Mouse (Mus musculus): Measurements from ENCODE around the gene Ebf1. TPM values are rescaled to one million over a fixed set of nuclear protein-coding genes. Genes with fewer than 3 reads are reported as not detected.

The Ebf1 gene
- polyA plus RNA-seq, 1 experiment from 2014 or later = 113 TPM

DNA sequence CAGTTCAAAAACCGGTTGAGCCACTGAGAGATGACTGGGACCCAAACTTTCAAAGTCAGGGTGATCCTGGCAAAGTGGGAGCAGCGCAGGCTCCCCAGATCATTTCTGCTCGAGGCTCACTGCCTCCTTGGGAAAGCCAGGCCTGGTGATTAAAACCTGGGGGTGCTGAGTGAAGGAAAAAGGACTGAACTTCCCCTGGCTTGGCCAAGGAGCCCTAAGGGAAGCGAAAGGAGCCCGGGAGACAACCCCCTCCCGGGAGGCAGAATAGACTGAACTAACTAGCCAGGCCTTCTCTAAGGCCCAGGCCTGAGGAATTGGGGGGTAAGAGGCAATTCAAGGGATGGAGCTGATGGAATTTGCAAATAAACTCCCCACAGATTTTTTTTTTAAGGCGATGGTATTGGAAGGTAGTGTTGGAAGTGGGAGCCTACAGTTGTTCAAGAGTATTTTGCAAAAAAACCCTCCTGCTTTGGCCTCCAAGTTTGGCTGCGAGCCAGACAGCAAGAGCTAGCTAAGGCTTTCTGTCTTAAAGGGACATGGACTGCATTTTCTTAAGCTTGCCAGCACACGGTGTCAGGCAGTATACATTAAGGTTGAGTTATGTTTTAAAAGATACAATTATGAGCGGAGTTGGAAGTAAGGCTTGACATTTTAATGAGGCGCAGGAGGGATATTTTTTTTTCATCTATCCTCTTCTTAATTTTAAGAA, 5.1 kb downstream of the Ebf1 start:
- no peak overlapping the region for H3K27ac ChIP-seq (ENCODE audit: low read depth, low read length)
- H3K4me2 ChIP-seq (ENCODE audit: low read depth) = peak overlapping the region; percentile 85
- H3K4me1 ChIP-seq (ENCODE audit: control insufficient read depth, insufficient read depth, low read length) = peaks cover 15% of the 10 kb centered on the region; the same call in 1 of the 2 replicates
- no peak for ATAC-seq (ENCODE audit: insufficient read depth, low FRiP score, low TSS enrichment)
- peak overlapping the region; percentile 61; the same call in 1 of the 2 replicates for H3K4me3 ChIP-seq (ENCODE audit: low read depth, low read length)
- peak; percentile 66 for DNase-seq (ENCODE audit: low spot score)
- no peaks in the 10 kb centered on the region for H3K36me3 ChIP-seq (ENCODE audit: control insufficient read depth, insufficient read depth, low read length)
- no peak overlapping the region for H3K9ac ChIP-seq (ENCODE audit: low read length)
- H3K27me3 ChIP-seq (ENCODE audit: control insufficient read depth, insufficient read depth, low read length) = peaks cover 13% of the 10 kb centered on the region
- WGBS = 20% methylated on average over 11 of the region's 11 CpGs
- no peaks in the 10 kb centered on the region for H3K9me3 ChIP-seq (ENCODE audit: control insufficient read depth, low read length)

DNA sequence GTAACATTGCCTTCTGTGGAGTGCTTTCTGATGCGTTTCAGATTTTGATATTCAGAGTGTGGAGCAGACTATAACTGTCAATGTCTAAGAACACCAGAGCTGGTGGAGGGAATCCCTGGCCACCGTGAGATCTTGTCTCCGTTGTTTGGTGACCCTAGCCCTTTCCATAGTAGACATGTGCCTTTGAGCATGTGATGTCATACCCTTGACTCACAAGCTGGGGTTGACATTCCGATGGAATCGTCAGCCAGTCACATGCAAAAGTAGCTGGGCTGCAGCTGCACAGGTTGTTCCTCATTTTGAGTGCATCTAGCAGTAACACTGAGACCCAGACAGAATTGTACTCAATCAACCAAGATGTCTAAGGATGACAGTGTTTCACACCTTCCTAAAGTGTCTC, 7.4 kb downstream of the Ebf1 start:
- Histone ChIP-seq H3K27ac (ENCODE audit: low read depth, low read length) (no peak overlapping the region), H3K36me3 (ENCODE audit: control insufficient read depth, insufficient read depth, low read length) (no peaks in the 10 kb centered on the region; the same call in 1 of the 2 replicates), H3K4me3 (ENCODE audit: low read depth, low read length) (no peak overlapping the region), H3K4me1 (ENCODE audit: control insufficient read depth, insufficient read depth, low read length) (peaks cover 26% of the 10 kb centered on the region), H3K9ac (ENCODE audit: low read length) (no peak overlapping the region), H3K27me3 (ENCODE audit: control insufficient read depth, insufficient read depth, low read length) (peaks cover 10% of the 10 kb centered on the region), H3K9me3 (ENCODE audit: control insufficient read depth, low read length) (no peaks in the 10 kb centered on the region), H3K4me2 (ENCODE audit: low read depth) (no peak overlapping the region)
- ATAC-seq (ENCODE audit: insufficient read depth, low FRiP score, low TSS enrichment) = no peak
- DNase-seq (ENCODE audit: low spot score) = no peak
- 63% methylated on average over 5 of the region's 5 CpGs for WGBS

DNA sequence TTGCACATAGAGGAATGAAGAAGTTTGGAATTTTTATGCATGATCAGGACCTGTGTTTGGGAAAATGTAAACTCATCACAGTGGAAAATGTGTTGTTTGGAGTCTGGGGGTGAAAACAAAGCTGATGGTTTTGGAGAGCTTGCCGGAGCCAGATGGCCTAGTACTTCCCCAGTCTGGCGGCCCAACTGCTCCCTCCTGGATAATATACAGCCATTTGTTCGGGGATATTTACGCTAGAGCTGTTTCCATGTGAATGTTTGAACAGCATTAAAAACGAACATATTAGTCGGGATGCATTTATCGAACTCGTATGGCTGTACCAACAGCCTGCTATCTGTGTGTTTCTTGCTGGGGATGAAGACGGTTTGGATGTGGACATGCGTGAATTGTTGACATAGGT, 8.9 kb downstream of the Ebf1 start:
- DNase-seq (ENCODE audit: low spot score) = no peak
- no peak for ATAC-seq (ENCODE audit: insufficient read depth, low FRiP score, low TSS enrichment)
- 48% methylated on average over 10 of the region's 10 CpGs for WGBS
- H3K36me3 ChIP-seq (ENCODE audit: control insufficient read depth, insufficient read depth, low read length) = no peaks in the 10 kb centered on the region; the same call in 1 of the 2 replicates
- peaks cover 21% of the 10 kb centered on the region for H3K4me1 ChIP-seq (ENCODE audit: control insufficient read depth, insufficient read depth, low read length)
- H3K4me3 ChIP-seq (ENCODE audit: low read depth, low read length) = no peak overlapping the region
- no peak overlapping the region for H3K9ac ChIP-seq (ENCODE audit: low read length)
- H3K27ac ChIP-seq (ENCODE audit: low read depth, low read length) = peak overlapping the region; percentile 2; the same call in 1 of the 2 replicates
- H3K4me2 ChIP-seq (ENCODE audit: low read depth) = peak overlapping the region; percentile 11
- H3K9me3 ChIP-seq (ENCODE audit: control insufficient read depth, low read length) = no peaks in the 10 kb centered on the region
- peaks cover 7% of the 10 kb centered on the region for H3K27me3 ChIP-seq (ENCODE audit: control insufficient read depth, insufficient read depth, low read length)

DNA sequence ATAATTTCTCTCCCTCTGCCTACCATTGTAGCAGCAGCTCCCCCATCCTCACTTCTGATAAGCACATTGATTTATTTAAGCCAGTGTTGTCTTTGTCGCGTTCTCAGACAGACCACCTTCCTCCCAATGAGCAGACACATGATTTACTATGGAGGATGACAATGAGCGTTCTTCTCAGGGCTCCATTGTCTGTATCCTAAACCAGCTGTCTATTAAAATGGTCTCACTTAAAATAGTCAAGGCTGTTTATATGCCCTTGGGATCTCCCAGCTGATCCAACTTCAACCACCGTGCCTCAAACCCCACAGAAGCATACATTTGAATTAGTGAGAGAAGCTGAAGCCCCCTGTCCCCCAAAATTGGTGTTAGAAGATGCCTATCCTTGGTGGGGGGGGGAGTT, 11.3 kb downstream of the Ebf1 start:
- DNase-seq (ENCODE audit: low spot score) = no peak
- no peaks in the 10 kb centered on the region for H3K27me3 ChIP-seq (ENCODE audit: control insufficient read depth, insufficient read depth, low read length)
- peak; percentile 68; the same call in 1 of the 2 replicates for ATAC-seq (ENCODE audit: insufficient read depth, low FRiP score, low TSS enrichment)
- 28% methylated on average over 4 of the region's 4 CpGs for WGBS
- H3K36me3 ChIP-seq (ENCODE audit: control insufficient read depth, insufficient read depth, low read length) = no peaks in the 10 kb centered on the region; the same call in 1 of the 2 replicates
- H3K4me1 ChIP-seq (ENCODE audit: control insufficient read depth, insufficient read depth, low read length) = peaks cover 20% of the 10 kb centered on the region
- H3K4me3 ChIP-seq (ENCODE audit: low read depth, low read length) = no peak overlapping the region
- no peak overlapping the region for H3K9ac ChIP-seq (ENCODE audit: low read length)
- no peaks in the 10 kb centered on the region for H3K9me3 ChIP-seq (ENCODE audit: control insufficient read depth, low read length)
- H3K27ac ChIP-seq (ENCODE audit: low read depth, low read length) = no peak overlapping the region
- no peak overlapping the region for H3K4me2 ChIP-seq (ENCODE audit: low read depth)

DNA sequence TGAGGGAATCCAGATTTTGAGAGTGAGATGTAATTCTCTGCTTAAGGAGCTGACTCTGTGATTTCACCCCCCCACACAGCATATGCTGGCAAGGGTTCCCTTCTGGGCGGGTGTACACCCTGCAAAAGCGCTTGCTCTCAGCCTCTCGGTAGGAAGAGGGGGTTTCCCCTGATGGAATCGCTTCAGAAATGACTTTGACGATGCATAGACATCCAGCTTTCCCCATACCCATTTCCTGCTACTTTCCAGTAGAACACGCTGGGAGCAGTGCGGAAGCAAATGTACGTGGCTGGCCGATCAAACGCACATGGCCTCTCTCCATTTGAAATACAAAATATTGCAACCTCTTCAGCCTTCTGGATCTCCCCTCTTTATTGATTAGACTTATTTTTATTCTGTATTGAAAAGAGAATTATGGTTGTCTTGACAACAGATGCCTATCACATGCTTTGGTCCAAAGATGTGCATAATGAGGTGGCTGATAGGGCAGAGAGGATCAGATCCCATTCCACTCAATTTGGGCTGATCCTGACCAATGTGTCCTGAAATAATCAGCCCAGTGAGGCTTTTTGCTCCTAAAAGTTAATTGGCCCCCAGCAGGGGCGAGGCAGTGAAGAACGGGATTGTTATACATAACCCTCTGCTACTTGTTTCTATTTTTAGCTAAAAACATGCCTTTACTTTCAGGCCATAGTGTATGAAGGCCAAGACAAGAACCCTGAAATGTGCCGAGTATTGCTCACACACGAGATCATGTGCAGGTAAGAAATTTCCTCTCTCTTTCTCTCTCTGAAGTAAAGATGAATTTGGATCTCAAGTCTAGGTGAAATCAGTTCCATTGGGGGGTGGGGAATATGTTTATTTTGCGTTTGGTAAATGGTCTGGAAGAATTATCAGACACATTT, 15.2 kb downstream of the Ebf1 start:
- no peak overlapping the region for H3K4me3 ChIP-seq (ENCODE audit: low read depth, low read length)
- H3K27me3 ChIP-seq (ENCODE audit: control insufficient read depth, insufficient read depth, low read length) = no peaks in the 10 kb centered on the region
- no peak overlapping the region for H3K9ac ChIP-seq (ENCODE audit: low read length)
- peaks cover 15% of the 10 kb centered on the region for H3K4me1 ChIP-seq (ENCODE audit: control insufficient read depth, insufficient read depth, low read length)
- 84% methylated on average over 15 of the region's 15 CpGs for whole genome bisulfite sequencing
- ATAC-seq (ENCODE audit: insufficient read depth, low FRiP score, low TSS enrichment) (no peak), DNase-seq (ENCODE audit: low spot score) (no peak)
- no peak overlapping the region for H3K27ac ChIP-seq (ENCODE audit: low read depth, low read length)
- no peaks in the 10 kb centered on the region; the same call in 1 of the 2 replicates for H3K36me3 ChIP-seq (ENCODE audit: control insufficient read depth, insufficient read depth, low read length)
- no peak overlapping the region for H3K4me2 ChIP-seq (ENCODE audit: low read depth)
- no peaks in the 10 kb centered on the region for H3K9me3 ChIP-seq (ENCODE audit: control insufficient read depth, low read length)

DNA sequence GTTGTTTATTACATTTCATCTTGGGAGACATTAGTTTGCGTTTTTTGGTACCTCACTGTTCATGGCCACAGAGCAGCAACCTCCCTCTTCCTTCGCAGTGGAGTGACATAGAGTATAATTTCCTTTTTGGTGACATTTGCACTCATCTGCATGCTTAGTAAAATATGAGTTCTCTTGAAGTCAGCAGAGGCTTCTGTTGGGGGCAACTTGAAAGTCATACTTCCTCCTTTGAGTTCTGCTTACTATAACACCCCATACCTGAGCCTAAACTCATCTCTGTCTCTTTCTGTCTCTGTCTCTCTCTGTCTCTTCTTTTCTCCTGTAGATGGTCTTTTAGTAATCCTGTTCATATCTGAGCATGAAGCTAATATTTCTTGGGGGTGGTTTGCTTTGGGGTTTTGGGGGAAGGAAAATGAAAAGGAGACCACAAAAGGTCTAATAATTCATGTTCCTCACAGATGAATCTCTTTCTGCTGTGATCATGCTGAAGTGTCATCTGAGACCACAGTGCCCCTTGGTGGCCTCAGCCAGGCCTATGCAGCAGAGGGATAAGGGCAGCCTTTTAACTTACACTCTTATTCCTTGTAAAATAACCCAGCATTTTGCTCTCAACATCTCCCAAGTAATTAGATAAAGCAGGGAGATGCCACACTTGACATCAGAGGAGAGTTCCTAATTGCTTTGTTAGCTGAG, 16.0 kb downstream of the Ebf1 start:
- Histone ChIP-seq H3K4me3 (ENCODE audit: low read depth, low read length) (no peak overlapping the region), H3K4me1 (ENCODE audit: control insufficient read depth, insufficient read depth, low read length) (peaks cover 12% of the 10 kb centered on the region), H3K4me2 (ENCODE audit: low read depth) (no peak overlapping the region), H3K9ac (ENCODE audit: low read length) (no peak overlapping the region), H3K27me3 (ENCODE audit: control insufficient read depth, insufficient read depth, low read length) (no peaks in the 10 kb centered on the region), H3K27ac (ENCODE audit: low read depth, low read length) (no peak overlapping the region), H3K9me3 (ENCODE audit: control insufficient read depth, low read length) (no peaks in the 10 kb centered on the region), H3K36me3 (ENCODE audit: control insufficient read depth, insufficient read depth, low read length) (no peaks in the 10 kb centered on the region; the same call in 1 of the 2 replicates)
- DNase-seq (ENCODE audit: low spot score) (no peak), ATAC-seq (ENCODE audit: insufficient read depth, low FRiP score, low TSS enrichment) (no peak)
- WGBS = 89% methylated on average over 2 of the region's 2 CpGs

DNA sequence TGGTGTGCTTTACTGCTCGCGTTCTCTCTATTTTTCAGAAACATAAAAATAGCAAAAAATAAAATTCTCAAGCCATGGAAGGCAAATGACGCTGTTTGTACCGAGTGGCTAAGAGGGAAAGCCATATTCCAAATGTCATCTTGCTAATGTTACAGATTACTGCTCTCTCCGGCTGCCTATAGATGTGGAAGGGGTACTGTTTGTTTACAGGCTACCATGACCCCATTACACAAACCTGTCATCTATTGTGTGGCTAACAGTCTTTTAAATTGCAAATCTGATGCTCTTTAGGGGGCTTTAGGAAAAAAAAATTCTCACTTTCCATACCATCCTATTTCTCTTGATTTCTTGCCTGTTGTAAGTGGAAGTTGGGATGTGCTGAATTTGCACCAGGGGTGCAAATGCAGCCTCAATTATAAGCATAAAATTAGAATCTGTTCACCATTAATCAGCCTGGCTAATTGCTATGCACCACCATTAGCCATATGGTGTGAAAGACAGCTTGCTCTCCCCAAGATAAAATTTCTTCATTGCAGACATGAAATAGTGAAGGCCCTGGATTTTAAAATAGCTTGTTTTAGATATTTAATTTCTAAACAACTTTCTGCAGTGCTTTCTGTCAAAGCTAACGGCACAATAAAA, 17.6 kb downstream of the Ebf1 start:
- ATAC-seq (ENCODE audit: insufficient read depth, low FRiP score, low TSS enrichment) (no peak), DNase-seq (ENCODE audit: low spot score) (no peak)
- Histone ChIP-seq H3K4me2 (ENCODE audit: low read depth) (no peak overlapping the region), H3K27ac (ENCODE audit: low read depth, low read length) (no peak overlapping the region; the same call in 1 of the 2 replicates), H3K27me3 (ENCODE audit: control insufficient read depth, insufficient read depth, low read length) (no peaks in the 10 kb centered on the region), H3K9ac (ENCODE audit: low read length) (no peak overlapping the region), H3K9me3 (ENCODE audit: control insufficient read depth, low read length) (no peaks in the 10 kb centered on the region), H3K4me1 (ENCODE audit: control insufficient read depth, insufficient read depth, low read length) (peaks cover 4% of the 10 kb centered on the region), H3K4me3 (ENCODE audit: low read depth, low read length) (no peak overlapping the region), H3K36me3 (ENCODE audit: control insufficient read depth, insufficient read depth, low read length) (no peaks in the 10 kb centered on the region)
- WGBS = 68% methylated on average over 6 of the region's 6 CpGs

DNA sequence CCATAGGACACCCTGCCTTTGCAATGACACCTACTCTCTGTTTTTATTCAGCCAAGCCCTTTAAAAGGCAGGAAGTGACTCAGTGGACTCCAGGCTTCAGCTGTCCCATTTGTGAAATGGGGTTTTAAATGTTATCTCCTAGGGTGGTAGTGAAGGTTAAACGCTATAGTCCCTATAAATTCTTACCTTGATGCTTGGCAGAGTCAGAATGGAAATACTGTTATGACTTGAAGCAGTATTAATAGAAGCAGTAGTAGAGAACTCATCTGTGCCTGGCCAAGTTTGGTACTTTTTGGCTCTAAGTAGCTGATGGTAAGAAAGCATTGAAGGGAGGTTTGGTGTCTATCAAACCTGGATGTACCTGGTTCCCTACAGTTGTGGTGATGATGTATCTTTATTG, 19.1 kb downstream of the Ebf1 start:
- Histone ChIP-seq H3K4me3 (ENCODE audit: low read depth, low read length) (no peak overlapping the region), H3K36me3 (ENCODE audit: control insufficient read depth, insufficient read depth, low read length) (no peaks in the 10 kb centered on the region), H3K4me2 (ENCODE audit: low read depth) (no peak overlapping the region), H3K27ac (ENCODE audit: low read depth, low read length) (no peak overlapping the region), H3K9ac (ENCODE audit: low read length) (no peak overlapping the region), H3K9me3 (ENCODE audit: control insufficient read depth, low read length) (no peaks in the 10 kb centered on the region), H3K27me3 (ENCODE audit: control insufficient read depth, insufficient read depth, low read length) (no peaks in the 10 kb centered on the region), H3K4me1 (ENCODE audit: control insufficient read depth, insufficient read depth, low read length) (peaks cover 4% of the 10 kb centered on the region)
- DNase-seq (ENCODE audit: low spot score) = no peak
- WGBS = 82% methylated on average over 1 of the region's 1 CpGs
- no peak for ATAC-seq (ENCODE audit: insufficient read depth, low FRiP score, low TSS enrichment)
